Mouse (Mus musculus) kidney, postnatal 4 days (tissue): Measurements from ENCODE around the gene Olfr522.

Source experiments
- DNase-seq, 2 experiments: peaks; one replicate each; pipeline ENCODE4 v3.0.0; 2021; ENCODE audit warnings: mixed read lengths in 2 of 2

Gene Olfr522

DNA sequence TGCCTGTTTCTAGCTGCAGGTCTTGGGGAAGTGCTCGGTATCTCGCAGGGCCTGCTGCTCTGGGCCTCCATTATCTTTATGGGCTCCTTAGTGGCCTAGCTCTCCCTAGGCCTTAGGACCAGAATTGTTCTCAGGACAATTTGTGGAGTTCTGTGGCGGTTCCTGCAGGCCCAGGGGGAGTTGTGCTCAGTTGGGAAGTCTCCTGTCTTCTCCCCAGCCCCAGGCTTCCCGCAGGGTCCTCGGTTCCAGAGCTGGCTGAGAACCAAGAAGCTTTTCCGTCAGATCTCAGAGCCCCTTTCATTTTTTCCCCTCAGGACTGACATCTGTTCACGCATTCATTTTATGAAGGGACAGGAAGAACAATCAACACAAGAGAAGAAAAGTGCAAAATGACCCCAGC is at the start of gene Olfr522:
Gene Olfr522 (minus strand): TSS at position 101 of the 400 bp plus-strand sequence.
- DNase-seq, result no peak

DNA sequence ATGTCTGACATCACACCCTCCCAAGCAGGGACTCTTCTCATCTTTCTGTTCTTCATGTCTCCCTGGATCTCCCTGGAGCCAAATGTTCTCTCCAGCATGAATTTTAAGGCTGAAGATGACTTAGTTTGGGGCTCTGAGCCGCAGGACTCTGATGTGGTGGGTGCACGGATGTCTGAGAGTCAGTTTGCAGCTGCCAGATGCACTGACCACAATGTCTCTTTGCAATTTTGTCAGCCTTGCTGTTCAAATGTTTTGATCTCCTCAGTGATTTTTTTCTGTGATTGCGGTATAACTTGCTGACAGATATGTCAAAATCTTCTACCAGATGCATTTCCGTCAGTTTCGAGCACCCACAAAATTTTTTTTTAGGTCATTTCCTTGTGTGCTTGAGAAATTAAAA is 49.3 kb upstream of the Olfr522 start:
- DNase-seq, result no peak

DNA sequence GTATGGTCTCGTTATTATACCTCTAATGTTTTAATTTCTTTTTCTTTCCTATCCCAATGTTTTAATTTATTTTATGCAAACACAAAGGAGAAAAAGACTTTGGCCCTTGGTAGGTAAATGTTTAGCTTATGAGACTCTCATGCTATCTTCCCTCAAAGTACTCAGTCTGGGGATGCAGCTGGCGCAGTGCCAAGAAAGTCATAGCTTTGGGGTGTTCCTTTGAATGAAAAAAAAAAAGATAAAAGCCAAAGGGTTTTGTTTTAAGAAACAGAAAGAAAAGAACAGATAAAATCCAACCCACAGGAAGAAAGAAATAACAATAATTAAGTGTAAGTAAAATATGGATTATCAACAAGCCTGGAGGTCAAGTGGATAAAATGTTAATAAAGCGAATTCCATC is 44.1 kb upstream of the Olfr522 start:
- DNase-seq, result peak; percentile 20 to 36

DNA sequence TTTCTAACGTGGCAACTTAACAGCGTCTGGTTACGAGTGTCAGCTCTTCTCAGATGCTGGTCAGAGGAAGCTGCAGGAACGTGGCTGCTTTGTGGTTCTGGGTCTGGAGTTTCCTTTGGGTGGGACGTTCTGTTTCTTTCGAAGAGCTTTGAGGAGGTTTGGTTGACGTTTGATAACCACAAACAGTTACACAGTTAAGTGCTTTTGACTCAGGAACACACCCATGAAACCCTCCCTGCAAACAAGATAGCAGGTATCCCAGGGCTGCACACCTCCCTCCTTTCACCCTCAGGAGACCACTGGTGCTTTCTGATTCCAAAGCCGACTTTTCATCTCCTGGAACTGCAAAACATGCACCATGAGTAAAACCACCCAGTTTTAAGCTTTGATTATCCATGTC is 43.6 kb upstream of the Olfr522 start:
- DNase-seq, result no peak

DNA sequence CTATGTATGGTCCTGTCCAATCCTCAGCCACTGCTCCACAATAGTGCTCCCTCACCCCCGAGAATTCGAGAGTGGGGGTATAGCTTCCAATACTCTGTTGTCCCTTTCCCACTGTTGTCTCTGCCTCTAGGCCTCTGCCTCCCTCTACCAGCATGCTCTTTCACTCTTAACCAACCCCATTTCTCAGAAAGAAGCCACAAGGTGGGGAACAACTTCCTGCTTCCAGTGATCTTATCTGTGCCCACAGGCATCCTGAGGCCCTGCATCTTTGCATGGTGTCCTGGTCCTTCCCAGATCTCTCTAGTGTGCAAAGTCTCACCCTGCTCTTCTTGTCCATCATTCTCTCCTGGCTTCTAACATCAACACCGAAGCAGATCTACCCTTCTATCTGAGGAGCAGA is 42.3 kb upstream of the Olfr522 start:
- DNase-seq, result no peak

DNA sequence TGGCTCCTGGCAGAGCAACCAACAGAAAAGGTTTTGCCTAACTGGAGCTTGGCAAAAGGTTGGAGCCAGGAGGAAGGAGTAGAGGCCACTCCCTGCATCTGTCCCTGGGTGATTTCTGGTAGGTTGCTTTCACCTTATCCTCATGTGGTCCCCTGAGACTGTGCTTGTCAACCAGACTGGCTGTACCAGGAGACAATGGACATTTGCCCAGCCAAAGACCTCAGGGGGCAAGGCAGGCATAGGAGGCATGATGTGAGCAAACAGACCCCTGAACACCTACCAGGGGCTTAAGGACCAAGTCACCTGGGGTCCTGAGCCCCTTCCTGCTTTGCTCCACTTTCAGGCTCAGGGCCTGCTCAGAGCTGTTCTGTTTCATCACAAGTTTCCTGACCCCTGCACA is 41.3 kb upstream of the Olfr522 start, which contains the start of gene Olfr524:
Gene Olfr524 (minus strand): TSS at position 101 of the 400 bp plus-strand sequence.
- no peak for DNase-seq

DNA sequence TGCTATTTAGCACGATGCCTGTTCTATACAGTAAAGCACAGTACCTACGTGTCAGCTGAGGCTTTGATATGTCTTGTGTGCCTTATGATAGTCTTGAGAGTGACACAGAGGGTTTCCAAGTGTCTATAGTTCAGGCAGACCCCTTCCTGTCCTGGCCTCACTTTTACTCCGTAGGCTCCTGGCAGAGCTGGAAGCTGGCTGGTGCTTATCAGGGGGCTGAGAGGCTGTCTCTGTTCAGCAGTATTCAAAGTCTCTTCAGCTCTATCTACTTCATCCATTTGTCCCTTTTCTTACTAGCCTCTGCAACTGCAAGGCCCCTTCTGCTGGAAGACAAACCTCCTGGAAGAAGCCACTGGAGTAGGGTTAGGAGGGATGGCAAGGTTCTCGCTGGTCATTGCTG is 36.5 kb upstream of the Olfr522 start:
- no peak for DNase-seq

DNA sequence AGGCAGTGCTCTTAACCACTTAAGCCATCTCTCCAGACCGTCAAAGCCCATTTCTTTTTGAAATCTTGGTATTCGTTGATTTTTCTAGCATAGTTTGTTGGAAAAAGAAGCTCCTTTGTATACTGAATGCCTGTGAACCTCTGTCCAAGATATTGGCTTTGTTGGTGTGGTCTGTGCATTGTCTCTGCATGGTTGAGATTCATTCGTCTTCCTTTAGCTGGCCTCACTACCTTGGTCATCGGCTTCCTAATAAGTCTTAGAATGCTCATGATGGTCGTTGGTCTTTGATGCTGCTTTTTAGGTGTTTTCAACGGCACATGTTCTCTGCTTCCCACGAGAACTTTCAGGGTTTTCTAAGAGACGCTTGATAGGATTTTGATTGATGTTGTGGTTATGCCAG is 31.4 kb upstream of the Olfr522 start:
- no peak for DNase-seq

DNA sequence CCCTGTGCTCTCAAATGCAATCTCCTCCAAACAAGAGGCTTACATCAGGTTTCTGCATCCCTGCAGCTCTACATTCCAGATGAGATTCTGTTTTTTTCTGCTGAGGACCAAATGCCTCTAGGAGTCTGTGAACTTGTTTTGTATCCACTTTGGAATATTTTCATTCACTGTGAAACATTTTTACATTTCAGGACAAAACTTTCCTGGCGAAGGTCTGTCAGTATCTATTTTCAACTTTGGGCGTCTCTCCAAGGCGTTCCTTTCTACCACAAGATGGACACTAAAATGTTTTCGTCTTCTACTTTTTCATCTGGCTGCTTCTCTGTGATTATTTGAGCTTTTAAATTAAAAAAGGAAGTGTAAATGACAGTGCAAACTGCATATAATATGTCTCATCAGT is 29.5 kb upstream of the Olfr522 start:
- no peak for DNase-seq

DNA sequence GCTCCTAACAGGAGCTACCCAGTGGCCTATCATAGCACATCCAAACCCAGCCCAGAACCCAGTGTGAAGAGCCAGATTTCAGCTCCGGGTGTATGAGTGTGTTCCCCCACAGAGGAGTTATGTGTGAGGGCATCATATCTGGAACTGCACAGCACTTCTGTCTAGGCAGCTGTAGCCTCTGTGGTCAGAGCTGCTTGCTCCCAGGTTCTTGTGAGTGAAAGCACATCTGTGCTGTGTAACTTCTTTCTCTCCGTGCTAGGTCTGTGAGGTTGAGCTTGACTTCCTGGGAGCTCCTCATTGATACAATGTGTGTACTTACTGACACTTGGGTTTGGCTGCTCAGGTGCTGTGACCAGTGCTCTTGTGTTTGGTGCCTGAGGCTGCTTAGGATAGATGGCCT is 28.3 kb upstream of the Olfr522 start:
- DNase-seq, result no peak

DNA sequence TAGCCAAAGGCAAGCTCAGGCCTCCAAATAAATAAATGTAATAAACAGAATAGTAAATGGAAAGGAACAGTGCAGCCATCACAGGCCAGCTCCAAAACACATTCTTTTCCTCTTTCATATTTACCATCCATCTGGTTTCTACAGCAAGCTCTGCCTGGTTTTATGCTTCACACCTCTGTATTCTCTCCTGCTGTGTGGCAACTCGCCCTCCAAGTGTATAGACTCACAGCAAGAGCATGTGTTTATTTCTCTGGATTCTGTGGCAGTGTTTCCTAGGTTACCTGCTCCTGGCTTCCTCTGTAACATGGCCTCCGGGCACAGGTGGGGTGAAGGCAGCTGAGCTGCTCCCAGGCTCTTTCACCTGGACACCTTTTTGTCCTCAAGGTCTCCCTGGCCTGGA is 27.9 kb upstream of the Olfr522 start:
- no peak for DNase-seq

DNA sequence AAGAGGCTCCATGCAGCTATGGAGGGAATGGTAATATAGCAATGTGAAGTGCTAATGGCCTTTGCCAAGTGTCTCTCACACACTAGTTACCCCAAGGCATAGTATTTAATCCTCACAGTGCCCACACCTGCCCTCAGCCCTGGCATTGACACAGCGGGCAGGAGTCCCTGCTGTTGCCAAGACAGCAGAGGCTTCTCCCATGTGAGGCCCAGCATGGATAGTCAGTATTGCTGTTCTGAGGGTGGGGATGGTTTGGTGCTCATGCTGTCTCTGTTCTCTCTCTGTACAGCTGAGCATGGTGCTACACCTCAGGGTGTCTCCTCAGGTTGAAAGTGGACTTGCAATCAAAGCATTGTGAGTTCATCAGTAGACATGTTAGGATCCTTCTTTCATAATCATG is 25.9 kb upstream of the Olfr522 start:
- DNase-seq, result no peak

DNA sequence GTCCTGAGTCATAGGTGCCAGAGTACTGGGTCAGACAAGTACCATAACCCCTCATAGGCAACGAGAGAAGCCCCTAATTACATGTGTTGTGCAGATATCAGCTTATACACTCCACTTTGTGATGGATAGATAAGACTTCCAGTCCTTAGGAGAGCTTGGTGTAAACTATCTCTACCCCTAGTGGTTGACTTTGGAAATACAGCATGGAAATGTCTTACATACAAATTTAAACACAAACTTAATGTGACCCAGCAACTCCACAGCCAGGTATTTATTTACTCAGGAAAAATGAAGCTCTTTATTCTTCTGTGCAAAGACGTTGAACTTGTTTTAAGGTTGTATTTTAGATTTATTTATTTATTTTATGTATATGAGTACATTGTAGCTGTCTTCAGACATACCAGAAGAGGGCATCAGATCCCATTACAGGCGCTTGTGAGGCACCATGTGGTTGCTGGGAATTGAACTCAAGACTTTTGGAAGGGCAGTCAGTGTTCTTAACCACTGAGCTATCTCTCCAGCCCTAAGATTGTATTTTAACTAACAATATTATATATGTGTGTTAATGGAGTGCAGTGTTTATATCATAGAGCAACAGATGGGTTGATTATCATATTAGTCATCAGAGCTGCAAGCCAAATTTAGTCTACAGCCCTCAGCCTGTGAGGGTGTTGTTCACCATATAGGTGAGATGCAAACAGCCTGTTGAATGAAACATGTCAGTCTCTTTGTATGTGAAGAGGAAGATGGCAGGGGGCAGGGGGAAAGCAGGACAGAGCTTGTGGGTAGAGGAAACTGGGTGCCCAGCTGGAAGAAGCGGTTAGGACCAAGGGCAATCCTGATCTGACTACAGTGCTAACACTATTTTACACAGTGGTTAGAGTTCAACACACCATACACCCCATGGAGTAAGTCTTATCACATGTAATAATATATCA is 24.1 kb upstream of the Olfr522 start:
- no peak for DNase-seq

DNA sequence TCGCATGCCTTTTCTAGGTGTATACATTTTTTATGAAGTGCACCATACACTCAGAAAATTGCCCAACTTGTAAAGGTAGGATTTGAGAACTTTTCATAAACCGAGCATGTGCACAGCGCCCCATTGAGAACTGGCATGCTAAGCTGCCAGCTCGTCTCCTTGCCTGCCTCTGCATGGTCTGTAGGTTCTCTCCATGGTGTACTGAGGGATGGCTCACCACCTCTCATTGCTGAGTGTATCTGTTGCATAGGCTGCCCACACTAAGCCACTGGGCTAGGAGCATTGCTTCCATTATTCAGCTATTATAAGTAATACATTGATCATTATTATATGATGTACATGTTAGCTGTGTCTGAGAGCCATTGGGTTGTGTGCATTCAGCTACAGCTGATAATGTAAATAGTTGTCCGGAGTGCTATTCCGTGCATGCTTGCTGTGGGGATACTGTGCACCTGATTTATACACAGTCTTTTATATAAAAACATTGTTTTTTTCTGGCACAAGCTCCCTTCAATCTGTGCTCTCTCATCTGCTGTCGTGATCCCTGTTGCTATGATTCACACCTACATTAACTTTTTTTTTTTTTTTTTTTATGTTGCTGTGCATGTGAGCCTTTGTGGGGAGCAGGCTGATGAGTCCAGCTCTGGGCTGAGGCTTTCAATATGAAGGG is 23.3 kb upstream of the Olfr522 start:
- DNase-seq, result no peak

DNA sequence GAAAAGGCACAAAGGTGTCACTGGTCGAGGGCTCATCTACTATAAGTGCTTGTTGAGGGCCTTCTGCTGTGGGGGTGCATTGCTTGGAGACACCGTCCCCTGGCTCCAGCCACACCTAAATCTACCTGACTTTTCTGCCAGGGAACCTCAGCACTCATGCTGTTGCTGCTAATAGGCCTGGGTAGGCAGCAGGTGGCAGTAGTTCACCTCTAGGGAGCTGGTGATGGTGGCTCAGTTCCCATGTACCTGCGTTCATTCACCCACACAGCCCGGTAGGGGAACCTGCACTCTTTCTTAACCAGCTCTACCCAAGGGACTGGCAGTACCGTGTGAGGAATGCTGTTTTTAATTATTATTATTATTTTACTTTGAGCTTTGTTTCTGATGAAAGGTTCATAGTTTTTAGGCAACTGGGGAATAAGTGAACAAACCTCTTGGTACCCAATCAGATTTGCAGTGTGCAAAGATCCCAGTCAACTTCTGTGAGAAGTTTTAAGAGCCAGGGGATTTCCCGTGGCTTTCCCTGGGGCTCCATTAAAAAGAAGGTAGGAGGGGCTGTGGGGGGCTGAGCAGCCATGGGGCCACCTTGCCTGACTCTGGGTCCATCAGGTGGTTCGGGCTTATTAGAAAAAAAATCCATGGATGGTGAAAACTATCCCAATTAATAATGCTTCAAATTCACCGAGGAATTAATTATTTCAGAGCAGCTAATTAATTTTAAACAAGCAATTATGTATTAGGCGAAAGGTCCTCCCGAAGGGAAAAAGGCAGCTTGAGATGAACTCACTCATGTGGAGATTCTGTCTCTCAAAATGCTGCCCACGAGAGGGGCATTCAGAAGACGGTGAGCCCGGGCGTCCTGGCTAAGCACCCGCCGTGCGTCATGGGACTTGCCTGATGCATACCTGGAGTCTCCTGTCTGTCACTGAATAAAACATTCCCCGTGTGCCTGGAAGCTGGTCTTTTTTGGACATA is 22.4 kb upstream of the Olfr522 start:
- DNase-seq, result peak; percentile 36 to 57

DNA sequence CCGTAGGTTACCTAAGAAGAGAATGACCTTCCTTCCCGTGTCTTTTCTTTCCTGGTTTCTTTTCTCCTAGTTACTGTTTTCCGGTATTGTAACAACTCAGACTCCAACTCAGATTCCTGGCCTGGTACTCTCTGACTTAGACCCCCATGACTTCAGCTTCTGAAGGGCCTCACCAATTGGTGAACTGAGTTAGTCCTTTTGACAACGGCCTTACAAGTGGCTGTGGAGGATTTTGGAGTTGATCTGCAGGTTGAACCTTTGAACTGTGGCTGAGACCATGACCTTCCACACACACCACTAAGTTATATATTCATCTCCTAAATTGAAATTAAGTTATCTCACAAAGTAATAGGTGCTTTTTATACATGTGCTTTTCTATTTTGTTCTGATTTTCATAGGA is 19.6 kb upstream of the Olfr522 start:
- no peak for DNase-seq

DNA sequence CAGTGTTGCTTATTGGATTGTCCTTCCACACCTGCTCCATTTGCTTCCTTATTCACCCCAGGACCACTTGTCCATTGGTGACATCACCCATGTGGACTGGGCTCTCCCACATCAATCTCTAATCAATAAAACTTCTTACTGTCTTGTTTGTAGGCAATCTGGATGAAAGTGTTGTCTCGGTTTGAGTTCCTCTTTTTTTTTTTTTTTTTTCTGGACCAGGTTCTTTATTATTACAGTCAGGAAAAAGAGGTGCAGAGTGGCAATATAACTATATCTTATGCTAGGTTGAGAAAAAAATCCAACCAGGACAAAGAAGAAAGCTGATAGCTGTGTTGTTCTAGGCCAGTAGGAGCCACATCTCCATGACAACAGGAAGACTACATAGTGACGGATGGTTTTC is 16.1 kb upstream of the Olfr522 start:
- no peak for DNase-seq

DNA sequence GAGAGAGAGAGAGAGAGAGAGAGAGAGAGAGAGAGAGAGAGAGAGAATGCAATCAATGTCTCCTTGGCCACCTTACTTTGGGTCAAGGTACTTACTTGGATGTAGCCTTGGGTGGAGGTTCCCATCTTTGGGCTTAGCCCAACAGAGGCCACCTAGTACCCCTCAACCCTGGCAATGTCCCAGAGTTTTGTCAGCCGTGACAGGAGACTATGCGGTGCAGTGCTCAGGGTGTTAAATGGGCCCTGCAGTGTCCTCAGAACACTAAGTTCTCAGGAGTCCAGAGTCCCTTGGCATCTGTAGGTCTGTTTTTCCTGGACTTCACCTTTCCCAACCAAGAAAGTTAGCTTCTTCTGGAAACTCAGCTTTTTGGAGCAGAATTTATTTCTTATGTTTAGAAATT is 14.6 kb upstream of the Olfr522 start:
- DNase-seq, result no peak

DNA sequence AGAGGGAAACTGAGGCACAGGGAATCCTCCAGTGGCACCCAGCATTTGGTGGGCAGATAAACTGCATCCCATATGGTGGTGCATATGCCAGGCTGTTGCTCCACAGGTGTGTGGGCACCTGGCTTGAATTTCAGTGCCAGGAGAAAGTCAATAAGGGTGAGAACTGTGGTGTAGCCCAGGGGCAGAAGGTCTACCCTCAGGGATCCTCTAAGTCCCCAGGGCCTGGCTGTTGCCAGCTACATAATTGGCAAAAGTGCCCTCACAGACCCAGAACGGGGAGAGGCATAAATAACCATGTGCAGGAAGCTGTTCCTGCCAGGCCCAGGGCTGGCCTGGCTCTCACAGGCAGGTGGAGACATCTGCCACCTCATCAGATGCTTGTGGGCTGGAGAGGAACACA is 8.4 kb upstream of the Olfr522 start, which contains the start of gene Olfr523:
Gene Olfr523 (plus strand): TSS at position 282 of the 400 bp plus-strand sequence.
- DNase-seq, result no peak

DNA sequence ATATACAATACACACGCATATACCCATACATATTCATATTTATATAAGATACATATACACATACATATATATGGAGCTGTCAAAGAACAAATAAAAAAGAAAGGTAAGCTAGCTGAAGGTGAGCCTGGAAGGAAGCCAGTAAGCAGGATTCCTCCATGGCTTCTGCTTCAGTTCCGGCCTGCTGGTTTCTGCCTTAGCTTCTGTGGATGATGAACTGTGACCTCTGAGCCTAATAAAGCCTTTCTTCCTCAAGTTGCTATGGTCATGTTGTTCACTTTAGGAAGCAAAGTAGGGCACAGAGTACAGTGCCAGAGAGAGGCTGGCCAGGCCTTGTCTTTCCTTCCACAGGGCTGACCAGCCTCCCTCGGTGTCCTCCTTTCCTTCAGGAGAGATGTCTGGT is 6.3 kb upstream of the Olfr522 start:
- no peak for DNase-seq

DNA sequence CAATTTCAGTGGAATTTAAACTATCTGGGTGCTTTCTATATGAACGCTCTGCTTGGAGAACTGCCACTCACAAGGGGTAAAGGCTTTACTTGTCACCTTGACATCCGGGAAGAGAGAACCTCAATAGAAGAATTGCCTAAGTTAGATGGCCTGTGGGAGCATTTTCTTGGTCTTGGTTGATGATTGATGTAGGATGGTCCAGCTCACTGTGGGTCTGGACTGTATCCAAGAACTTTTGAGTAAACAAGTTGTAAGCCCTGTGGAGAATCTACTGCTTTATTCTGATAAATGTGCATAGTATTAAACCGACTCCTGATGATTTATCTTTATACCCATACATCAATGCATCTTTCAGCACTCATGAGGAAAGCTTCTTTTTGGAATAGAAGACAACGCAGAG is 4.8 kb upstream of the Olfr522 start:
- no peak for DNase-seq

DNA sequence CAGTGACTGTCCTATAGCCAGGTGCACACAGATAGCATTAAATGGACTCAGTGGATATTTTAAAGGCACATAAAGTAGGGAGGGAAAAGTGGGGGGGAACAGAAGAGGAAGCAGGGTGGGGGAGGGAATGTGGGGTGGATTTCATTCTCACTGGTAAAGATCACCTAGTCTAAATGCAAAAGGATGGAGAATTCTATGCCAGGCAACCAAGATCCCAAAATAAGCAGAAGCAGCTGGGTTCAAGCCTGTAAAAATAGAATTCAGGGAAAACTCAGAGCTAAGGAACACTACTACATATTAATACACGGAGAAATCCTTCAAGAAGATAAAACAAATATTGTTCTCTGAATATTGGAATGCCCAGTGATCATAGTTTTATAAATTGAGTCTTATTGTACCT is 3.4 kb upstream of the Olfr522 start:
- DNase-seq, result no peak

DNA sequence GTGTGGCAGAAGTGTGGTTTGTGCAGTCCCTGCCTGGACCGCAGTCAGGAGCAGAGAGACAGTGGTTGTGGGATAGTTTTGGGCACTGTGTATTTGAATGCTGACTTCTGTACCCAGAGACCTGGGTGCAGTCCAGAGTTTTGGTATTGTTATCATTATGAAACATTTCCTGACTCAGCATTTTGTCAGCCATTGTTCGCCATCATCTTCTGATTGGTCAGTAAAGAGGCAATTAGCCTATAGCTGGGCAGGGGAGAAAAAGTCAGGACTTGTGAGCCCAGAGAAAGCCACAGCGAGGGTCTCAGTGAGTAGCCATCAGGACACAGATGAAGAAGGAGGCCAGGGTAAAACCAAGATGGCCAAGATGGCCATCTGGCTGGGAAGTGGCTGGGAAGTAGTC is 4.2 kb downstream of the Olfr522 start:
- no peak for DNase-seq
